Mouse (Mus musculus): ENCODE data around the gene Etnk1. TPM values are rescaled to one million over a fixed set of nuclear protein-coding genes. Genes with fewer than 3 reads are reported as not detected.

Etnk1 gene
- polyA plus RNA-seq, 1 experiment, result 38.3 TPM

GRCm38 (mm10) chr6:143212766-143213165 lies 45.7 kb downstream of the Etnk1 start:
- no peak for TF ChIP-seq POLR2A (IDR thresholded peaks at IDR 0.05; ENCODE audit: low read depth, low read length)
- TF ChIP-seq CTCF (IDR thresholded peaks at IDR 0.05; ENCODE audit: extremely low read depth, insufficient read depth, insufficient read length, insufficient replicate concordance), result no peak
- Histone ChIP-seq H3K4me1 (ENCODE audit: control insufficient read depth, insufficient read depth, insufficient read length) (no peaks in the 10 kb centered on the region), H3K4me3 (ENCODE audit: extremely low read depth, insufficient read depth, insufficient read length) (no peak overlapping the region), H3K27me3 (ENCODE audit: control insufficient read depth, insufficient read depth, low read length) (no peaks in the 10 kb centered on the region), H3K36me3 (ENCODE audit: control insufficient read depth, insufficient read depth, low read length) (peaks cover 10% of the 10 kb centered on the region), H3K27ac (ENCODE audit: insufficient read depth, low read length) (no peak overlapping the region)
- no peak for DNase-seq (ENCODE audit: low read depth in 1 of 2, low spot score in 2 of 2)
- WGBS, result 88% methylated on average over 6 of the region's 6 CpGs

GRCm38 (mm10) chr6:143213461-143213860 lies 46.4 kb downstream of the Etnk1 start:
- TF ChIP-seq POLR2A (IDR thresholded peaks at IDR 0.05; ENCODE audit: low read depth, low read length) (no peak), CTCF (IDR thresholded peaks at IDR 0.05; ENCODE audit: extremely low read depth, insufficient read depth, insufficient read length, insufficient replicate concordance) (no peak)
- 95% methylated on average over 6 of the region's 6 CpGs for WGBS

GRCm38 (mm10) chr6:143216221-143216620 lies 49.2 kb downstream of the Etnk1 start:
- TF ChIP-seq CTCF (IDR thresholded peaks at IDR 0.05; ENCODE audit: extremely low read depth, insufficient read depth, insufficient read length, insufficient replicate concordance), result no peak
- TF ChIP-seq POLR2A (IDR thresholded peaks at IDR 0.05; ENCODE audit: low read depth, low read length), result no peak
- peaks cover 1% of the 10 kb centered on the region; the same call in 1 of the 2 replicates for H3K36me3 ChIP-seq (ENCODE audit: control insufficient read depth, insufficient read depth, low read length)
- no peak overlapping the region for H3K27ac ChIP-seq (ENCODE audit: insufficient read depth, low read length)
- DNase-seq (ENCODE audit: low read depth in 1 of 2, low spot score in 2 of 2), result no peak
- H3K27me3 ChIP-seq (ENCODE audit: control insufficient read depth, insufficient read depth, low read length), result no peaks in the 10 kb centered on the region
- no peak overlapping the region for H3K4me3 ChIP-seq (ENCODE audit: extremely low read depth, insufficient read depth, insufficient read length)
- no peaks in the 10 kb centered on the region for H3K4me1 ChIP-seq (ENCODE audit: control insufficient read depth, insufficient read depth, insufficient read length)
- 87% methylated on average over 11 of the region's 11 CpGs for WGBS

More at GRCm38 (mm10) chr6:143213461-143213860, 46.4 kb downstream of the Etnk1 start:
- Histone ChIP-seq H3K27ac (ENCODE audit: insufficient read depth, low read length) (no peak overlapping the region), H3K4me1 (ENCODE audit: control insufficient read depth, insufficient read depth, insufficient read length) (no peaks in the 10 kb centered on the region), H3K27me3 (ENCODE audit: control insufficient read depth, insufficient read depth, low read length) (no peaks in the 10 kb centered on the region), H3K4me3 (ENCODE audit: extremely low read depth, insufficient read depth, insufficient read length) (no peak overlapping the region), H3K36me3 (ENCODE audit: control insufficient read depth, insufficient read depth, low read length) (peaks cover 7% of the 10 kb centered on the region)
- no peak for DNase-seq (ENCODE audit: low read depth in 1 of 2, low spot score in 2 of 2)

GRCm38 (mm10) chr6:143219347-143219746 lies 52.3 kb downstream of the Etnk1 start:
- H3K27ac ChIP-seq (ENCODE audit: insufficient read depth, low read length), result no peak overlapping the region
- H3K36me3 ChIP-seq (ENCODE audit: control insufficient read depth, insufficient read depth, low read length), result no peaks in the 10 kb centered on the region
- no peaks in the 10 kb centered on the region for H3K27me3 ChIP-seq (ENCODE audit: control insufficient read depth, insufficient read depth, low read length)
- DNase-seq (ENCODE audit: low read depth in 1 of 2, low spot score in 2 of 2), result peak; percentile 36 to 45
- H3K4me3 ChIP-seq (ENCODE audit: extremely low read depth, insufficient read depth, insufficient read length), result no peak overlapping the region
- no peaks in the 10 kb centered on the region for H3K4me1 ChIP-seq (ENCODE audit: control insufficient read depth, insufficient read depth, insufficient read length)
- WGBS, result 6% methylated on average over 5 of the region's 5 CpGs
- TF ChIP-seq CTCF (IDR thresholded peaks at IDR 0.05; ENCODE audit: extremely low read depth, insufficient read depth, insufficient read length, insufficient replicate concordance) (no peak), POLR2A (IDR thresholded peaks at IDR 0.05; ENCODE audit: low read depth, low read length) (no peak)

- no peaks in the 10 kb centered on the region for H3K27me3 ChIP-seq (ENCODE audit: control insufficient read depth, insufficient read depth, low read length)
- 84% methylated on average over 8 of the region's 8 CpGs for WGBS
- TF ChIP-seq CTCF (IDR thresholded peaks at IDR 0.05; ENCODE audit: extremely low read depth, insufficient read depth, insufficient read length, insufficient replicate concordance), result no peak
- TF ChIP-seq POLR2A (IDR thresholded peaks at IDR 0.05; ENCODE audit: low read depth, low read length), result no peak
- peak in 1 of 2 experiments; percentile 16 for DNase-seq (ENCODE audit: low read depth in 1 of 2, low spot score in 2 of 2)
- no peaks in the 10 kb centered on the region for H3K36me3 ChIP-seq (ENCODE audit: control insufficient read depth, insufficient read depth, low read length)
- H3K27ac ChIP-seq (ENCODE audit: insufficient read depth, low read length), result peak overlapping the region; percentile 32; the same call in 1 of the 2 replicates
- no peaks in the 10 kb centered on the region for H3K4me1 ChIP-seq (ENCODE audit: control insufficient read depth, insufficient read depth, insufficient read length)
- H3K4me3 ChIP-seq (ENCODE audit: extremely low read depth, insufficient read depth, insufficient read length), result no peak overlapping the region
These were observed 54.2 kb downstream of the Etnk1 start for GRCm38 (mm10) chr6:143221245-143221644.

DNA sequence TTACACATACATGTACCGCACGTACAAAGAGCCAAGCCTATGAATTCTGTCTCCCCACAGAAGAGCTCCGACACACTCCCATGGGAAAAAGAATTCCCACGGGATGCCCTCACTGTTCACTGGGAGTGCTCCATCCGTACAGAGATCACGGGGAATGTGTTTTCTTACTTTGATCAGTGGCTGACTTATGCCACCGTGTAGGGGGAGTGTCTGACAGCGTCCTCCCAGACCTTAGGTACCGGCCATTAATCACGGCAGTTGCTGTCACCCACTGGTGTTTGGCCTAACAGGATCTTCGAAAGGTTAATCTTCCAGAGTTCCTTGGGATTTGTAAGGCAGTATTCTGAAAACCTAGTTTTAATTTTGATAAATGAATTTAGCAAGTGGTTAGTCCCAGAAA lies 57.0 kb downstream of the Etnk1 start:
- no peak for TF ChIP-seq POLR2A (IDR thresholded peaks at IDR 0.05; ENCODE audit: low read depth, low read length)
- no peak for TF ChIP-seq CTCF (IDR thresholded peaks at IDR 0.05; ENCODE audit: extremely low read depth, insufficient read depth, insufficient read length, insufficient replicate concordance)
- H3K4me1 ChIP-seq (ENCODE audit: control insufficient read depth, insufficient read depth, insufficient read length), result no peaks in the 10 kb centered on the region
- H3K4me3 ChIP-seq (ENCODE audit: extremely low read depth, insufficient read depth, insufficient read length), result no peak overlapping the region
- no peaks in the 10 kb centered on the region for H3K36me3 ChIP-seq (ENCODE audit: control insufficient read depth, insufficient read depth, low read length)
- DNase-seq (ENCODE audit: low read depth in 1 of 2, low spot score in 2 of 2), result no peak
- H3K27me3 ChIP-seq (ENCODE audit: control insufficient read depth, insufficient read depth, low read length), result no peaks in the 10 kb centered on the region
- no peak overlapping the region for H3K27ac ChIP-seq (ENCODE audit: insufficient read depth, low read length)
- WGBS, result 89% methylated on average over 11 of the region's 11 CpGs

DNA sequence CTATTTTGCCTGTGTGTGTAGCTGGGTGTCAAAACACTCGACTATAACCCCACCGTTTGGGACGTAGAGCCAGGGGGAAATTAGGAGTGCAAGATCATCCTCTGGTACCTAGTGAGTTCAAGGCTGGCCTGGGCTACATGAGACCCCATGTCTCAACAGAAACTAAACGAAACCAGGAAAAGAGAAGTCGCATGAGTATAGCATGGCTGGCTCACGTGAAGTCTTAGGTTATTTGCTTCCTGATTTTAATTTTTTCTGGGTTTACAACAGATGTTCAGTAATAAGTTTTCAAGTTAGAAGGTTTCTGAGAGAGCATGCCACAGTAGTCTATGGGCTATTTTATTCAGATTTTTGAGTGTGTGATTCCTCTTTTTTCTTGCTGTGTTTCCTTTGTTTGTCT lies 57.9 kb downstream of the Etnk1 start:
- Histone ChIP-seq H3K27ac (ENCODE audit: insufficient read depth, low read length) (no peak overlapping the region), H3K36me3 (ENCODE audit: control insufficient read depth, insufficient read depth, low read length) (no peaks in the 10 kb centered on the region), H3K4me3 (ENCODE audit: extremely low read depth, insufficient read depth, insufficient read length) (no peak overlapping the region), H3K27me3 (ENCODE audit: control insufficient read depth, insufficient read depth, low read length) (no peaks in the 10 kb centered on the region), H3K4me1 (ENCODE audit: control insufficient read depth, insufficient read depth, insufficient read length) (no peaks in the 10 kb centered on the region)
- no peak for DNase-seq (ENCODE audit: low read depth in 1 of 2, low spot score in 2 of 2)
- TF ChIP-seq CTCF (IDR thresholded peaks at IDR 0.05; ENCODE audit: extremely low read depth, insufficient read depth, insufficient read length, insufficient replicate concordance) (no peak), POLR2A (IDR thresholded peaks at IDR 0.05; ENCODE audit: low read depth, low read length) (no peak)
- WGBS, result 53% methylated on average over 6 of the region's 6 CpGs
